Mouse (Mus musculus) spleen, adult 2 months (tissue): ENCODE results near the gene Fmn2. TPM values are rescaled to one million over a fixed set of nuclear protein-coding genes. Genes with fewer than 3 reads are reported as not detected.

Experiments used
- DNase-seq, 2 experiments: peaks; one replicate each; pipeline versions ENCODE4 v3.0.0 to v3.0.0-alpha.2; 2012 to 2021; ENCODE audit warnings: low spot score in 2 of 2, low read depth in 1 of 2
- H3K27ac ChIP-seq: fragments of 200-500 bp; 2 replicates; pipeline ENCODE4 v1.5.1; 2012; ENCODE audit warnings: low read length, inconsistent platforms; ENCODE audit not compliant: insufficient read depth
- H3K27me3 ChIP-seq: fragments of 200-500 bp; 2 replicates; pipeline ENCODE4 v1.6.1; 2012; ENCODE audit warnings: mild to moderate bottlenecking, moderate library complexity, low read length, inconsistent platforms; ENCODE audit not compliant: control insufficient read depth, insufficient read depth
- H3K36me3 ChIP-seq: fragments of 200-500 bp; 2 replicates; pipeline ENCODE4 v1.6.1; 2012; ENCODE audit warnings: mild to moderate bottlenecking, low read length, inconsistent platforms; ENCODE audit not compliant: control insufficient read depth, insufficient read depth
- H3K4me1 ChIP-seq: fragments of 200-500 bp; 2 replicates; pipeline ENCODE4 v1.6.1; 2011; ENCODE audit warnings: inconsistent platforms; ENCODE audit not compliant: control insufficient read depth, insufficient read depth, insufficient read length
- H3K4me3 ChIP-seq: fragments of 200-500 bp; 2 replicates; pipeline ENCODE4 v1.5.1; 2011; ENCODE audit warnings: mild to moderate bottlenecking, inconsistent platforms; ENCODE audit not compliant: insufficient read depth, insufficient read length; ENCODE audit errors: extremely low read depth
- CTCF ChIP-seq: fragments of 200-500 bp; IDR thresholded peaks from 2 replicates; pipeline ENCODE4 v1.5.1; 2011; ENCODE audit warnings: mild to moderate bottlenecking, inconsistent platforms; ENCODE audit not compliant: insufficient read depth, insufficient read length, insufficient replicate concordance; ENCODE audit errors: extremely low read depth
- POLR2A ChIP-seq: fragments of 200-500 bp; IDR thresholded peaks from 2 replicates; pipeline ENCODE4 v1.6.1; 2011; ENCODE audit warnings: low read depth, low read length, inconsistent platforms
- WGBS: fragments of 180-500 bp; shearing (Covaris S2); methylation state at CpG from one replicate; pipeline ENCODE4 v1.1.7; 2018; 5-methylcytosine and 5-hydroxymethylcytosine counted together
- polyA plus RNA-seq: library from polyadenylated mRNA; depleted of rRNA; stranded (reverse); fragments of >200 nt; gene quantifications from 2 replicates; pipeline ENCODE4 v1.2.3, GENCODE M21; 2012

The Fmn2 gene
- polyA plus RNA-seq, 1 experiment: 0.06 TPM

DNA sequence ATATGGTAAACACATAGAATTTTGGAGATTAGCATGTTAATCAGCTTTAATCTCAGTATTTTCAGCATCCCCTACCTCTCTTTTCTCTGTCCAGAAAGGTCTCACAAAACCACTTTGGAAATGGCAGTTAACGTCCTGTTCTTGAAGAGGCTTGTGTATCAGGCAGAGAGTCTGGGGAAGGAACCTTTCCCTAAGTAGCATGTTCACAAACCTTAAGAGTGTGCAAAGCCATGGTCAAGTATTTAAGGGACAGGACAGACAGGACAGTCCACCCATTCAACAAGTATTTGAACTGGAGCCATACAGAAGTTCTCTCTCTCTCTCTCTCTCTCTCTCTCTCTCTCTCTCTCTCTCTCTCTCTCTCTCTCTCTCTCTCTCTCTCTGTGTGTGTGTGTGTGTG, 614 bp upstream of the Fmn2 start:
- Histone ChIP-seq H3K36me3 (no peaks in the 10 kb centered on the region), H3K4me3 (no peak overlapping the region), H3K4me1 (peaks cover 3% of the 10 kb centered on the region), H3K27me3 (peaks cover 15% of the 10 kb centered on the region), H3K27ac (no peak overlapping the region)
- TF ChIP-seq CTCF (no peak), POLR2A (no peak)
- DNase-seq: no peak
- 77% methylated on average over 1 of the region's 1 CpGs for WGBS

DNA sequence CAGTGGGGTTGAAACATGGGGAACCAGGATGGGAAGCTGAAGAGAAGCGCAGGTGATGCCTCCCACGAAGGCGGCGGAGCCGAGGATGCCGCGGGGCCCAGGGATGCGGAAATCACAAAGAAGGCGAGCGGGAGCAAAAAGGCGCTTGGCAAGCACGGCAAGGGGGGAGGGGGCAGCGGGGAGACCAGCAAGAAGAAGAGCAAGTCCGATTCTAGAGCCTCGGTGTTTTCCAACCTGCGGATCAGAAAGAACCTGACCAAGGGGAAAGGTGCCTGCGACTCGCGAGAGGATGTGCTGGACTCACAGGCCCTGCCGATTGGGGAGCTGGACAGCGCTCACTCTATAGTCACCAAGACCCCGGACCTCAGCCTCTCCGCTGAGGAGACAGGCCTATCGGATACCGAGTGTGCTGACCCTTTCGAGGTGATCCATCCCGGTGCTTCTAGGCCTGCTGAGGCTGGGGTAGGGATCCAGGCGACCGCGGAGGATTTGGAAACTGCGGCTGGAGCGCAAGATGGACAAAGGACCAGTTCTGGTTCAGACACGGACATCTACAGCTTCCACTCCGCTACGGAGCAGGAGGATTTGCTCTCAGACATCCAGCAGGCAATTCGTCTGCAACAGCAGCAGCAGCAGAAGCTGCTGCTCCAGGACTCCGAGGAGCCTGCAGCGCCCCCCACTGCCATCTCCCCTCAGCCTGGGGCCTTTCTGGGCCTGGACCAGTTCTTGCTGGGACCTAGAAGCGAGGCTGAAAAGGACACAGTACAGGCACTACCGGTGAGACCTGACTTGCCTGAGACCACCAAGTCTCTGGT, 613 bp downstream of the Fmn2 start:
- peaks cover 3% of the 10 kb centered on the region for H3K4me1 ChIP-seq
- peak in 1 of 2 experiments; percentile 7 for DNase-seq
- H3K4me3 ChIP-seq: peak overlapping the region; percentile 44
- WGBS: 2% methylated on average over 40 of the region's 40 CpGs
- peaks cover 15% of the 10 kb centered on the region for H3K27me3 ChIP-seq
- TF ChIP-seq POLR2A (no peak), CTCF (no peak)
- no peak overlapping the region for H3K27ac ChIP-seq
- no peaks in the 10 kb centered on the region for H3K36me3 ChIP-seq

DNA sequence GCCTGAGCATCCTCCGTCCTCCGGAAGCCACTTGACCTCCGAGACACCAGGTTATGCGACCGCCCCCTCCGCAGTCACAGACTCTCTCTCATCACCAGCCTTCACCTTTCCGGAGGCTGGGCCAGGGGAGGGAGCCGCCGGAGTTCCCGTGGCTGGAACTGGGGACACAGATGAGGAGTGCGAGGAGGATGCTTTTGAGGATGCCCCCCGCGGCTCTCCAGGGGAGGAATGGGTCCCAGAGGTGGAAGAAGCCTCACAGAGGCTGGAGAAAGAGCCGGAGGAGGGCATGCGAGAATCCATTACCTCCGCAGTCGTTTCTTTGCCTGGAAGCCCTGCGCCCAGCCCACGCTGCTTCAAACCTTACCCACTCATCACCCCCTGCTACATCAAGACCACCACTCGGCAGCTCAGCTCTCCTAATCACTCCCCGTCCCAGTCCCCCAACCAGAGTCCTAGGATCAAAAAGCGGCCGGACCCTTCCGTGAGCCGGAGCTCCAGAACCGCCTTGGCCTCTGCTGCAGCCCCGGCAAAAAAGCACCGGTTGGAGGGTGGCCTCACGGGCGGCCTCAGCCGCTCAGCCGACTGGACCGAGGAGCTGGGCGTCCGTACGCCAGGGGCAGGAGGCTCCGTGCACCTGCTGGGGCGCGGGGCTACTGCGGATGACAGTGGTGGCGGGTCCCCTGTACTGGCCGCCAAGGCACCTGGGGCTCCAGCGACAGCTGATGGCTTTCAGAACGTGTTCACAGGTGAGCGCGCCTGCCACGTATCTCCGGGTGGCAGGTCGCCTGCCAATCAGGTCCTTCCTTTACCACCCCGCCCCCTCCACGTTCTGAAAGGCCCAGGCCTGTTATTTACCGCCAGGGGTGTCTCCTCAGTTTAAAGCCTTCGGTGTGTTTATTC, 1.5 kb downstream of the Fmn2 start:
- peak overlapping the region; percentile 44 for H3K4me3 ChIP-seq
- 4% methylated on average over 53 of the region's 53 CpGs for WGBS
- peak in 1 of 2 experiments; percentile 4 for DNase-seq

DNA sequence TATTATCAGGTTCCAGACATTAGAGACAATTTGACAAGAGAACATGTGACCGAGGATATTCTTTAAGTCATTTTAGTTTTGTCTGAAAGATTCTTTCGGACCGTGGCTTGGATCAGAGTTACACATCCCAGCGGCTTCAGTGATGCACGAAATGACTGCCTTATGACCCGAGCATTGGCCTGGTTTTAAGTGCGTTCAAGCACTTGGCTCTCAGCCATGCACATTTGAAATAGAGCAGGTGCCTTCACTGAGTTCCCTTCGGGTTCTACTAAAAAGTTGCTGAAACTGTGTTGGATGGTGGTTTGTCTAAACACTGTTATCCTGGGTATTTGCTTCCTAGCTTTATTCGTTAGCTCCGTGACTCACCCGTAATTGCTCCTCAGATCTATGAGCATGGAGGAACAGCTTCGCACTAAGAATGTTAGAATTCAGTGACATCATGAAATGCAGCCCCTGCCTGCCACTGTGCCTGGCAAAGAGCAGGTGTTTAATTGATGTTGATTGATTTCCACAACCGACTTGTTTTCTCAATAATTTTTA, 7.0 kb downstream of the Fmn2 start:
- H3K27me3 ChIP-seq: peaks cover 1% of the 10 kb centered on the region; the same call in 1 of the 2 replicates
- H3K4me3 ChIP-seq: no peak overlapping the region
- WGBS: 85% methylated on average over 13 of the region's 13 CpGs
- DNase-seq: no peak
- H3K36me3 ChIP-seq: no peaks in the 10 kb centered on the region
- no peak overlapping the region for H3K27ac ChIP-seq
- TF ChIP-seq CTCF (no peak), POLR2A (no peak)
- H3K4me1 ChIP-seq: no peaks in the 10 kb centered on the region

More for the DNA sequence above, 1.5 kb downstream of the Fmn2 start:
- H3K27ac ChIP-seq: no peak overlapping the region
- TF ChIP-seq CTCF (no peak), POLR2A (no peak)
- H3K4me1 ChIP-seq: peaks cover 3% of the 10 kb centered on the region
- no peaks in the 10 kb centered on the region for H3K36me3 ChIP-seq
- H3K27me3 ChIP-seq: peaks cover 15% of the 10 kb centered on the region

DNA sequence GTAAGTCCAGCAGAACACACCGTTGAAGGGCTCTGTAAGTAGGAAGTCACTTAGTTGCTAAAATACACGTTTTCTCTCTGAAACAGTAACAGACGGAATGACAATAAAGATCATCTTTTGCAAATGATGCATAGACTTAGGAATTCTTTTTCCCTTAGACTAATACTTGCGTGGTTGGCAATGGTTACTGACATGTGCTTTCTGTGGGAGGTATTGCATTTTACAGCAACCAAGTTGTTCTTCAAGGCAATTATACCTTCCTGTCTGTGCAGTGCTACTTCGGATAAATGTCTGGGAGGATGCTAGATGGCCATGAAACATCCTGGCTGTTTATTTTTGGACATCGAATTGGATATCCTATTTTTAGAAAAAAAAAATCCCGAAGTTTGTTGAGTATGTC, 11.8 kb downstream of the Fmn2 start:
- 86% methylated on average over 7 of the region's 7 CpGs for WGBS
- Histone ChIP-seq H3K27me3 (no peaks in the 10 kb centered on the region), H3K27ac (no peak overlapping the region), H3K4me3 (no peak overlapping the region), H3K36me3 (no peaks in the 10 kb centered on the region), H3K4me1 (no peaks in the 10 kb centered on the region)
- TF ChIP-seq CTCF (no peak), POLR2A (no peak)
- DNase-seq: no peak

DNA sequence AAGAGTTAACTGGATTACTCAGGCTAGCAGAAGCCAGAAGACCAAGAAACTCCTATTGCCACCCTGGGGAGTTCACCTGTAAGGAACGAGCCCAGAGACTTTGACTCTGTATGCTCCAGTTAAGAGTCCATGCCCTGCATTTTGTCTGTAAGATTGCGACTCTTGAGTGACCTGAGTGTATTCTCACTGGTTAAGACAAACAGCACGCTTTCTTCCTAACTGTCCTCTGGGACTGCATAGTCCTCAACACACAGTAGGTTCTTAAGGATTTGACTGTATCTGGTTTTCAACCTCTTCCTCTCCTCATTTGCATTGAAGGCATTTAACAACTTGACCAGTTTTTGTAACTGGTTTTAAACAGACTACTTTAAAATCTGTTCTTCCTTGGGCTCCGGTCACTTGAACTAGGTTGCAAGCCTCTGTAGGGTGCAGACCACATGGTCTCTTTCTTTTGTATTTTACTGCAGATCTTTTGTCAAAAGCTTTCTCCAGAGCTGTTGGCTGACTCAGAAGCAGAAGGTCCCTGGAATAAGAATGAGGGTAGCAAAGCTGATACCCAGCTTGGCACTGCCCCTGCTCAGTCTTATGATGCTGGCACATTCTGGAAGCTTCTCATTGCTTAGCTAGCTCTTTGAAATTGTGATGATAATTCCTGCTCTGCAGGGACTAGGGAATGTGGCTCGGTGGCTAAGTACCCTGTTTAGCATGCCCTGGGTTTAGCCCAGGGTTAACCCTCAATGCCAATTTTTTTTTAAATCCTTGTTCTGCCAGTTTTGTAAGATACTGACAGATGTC, 20.5 kb downstream of the Fmn2 start:
- WGBS: 89% methylated on average over 5 of the region's 5 CpGs
- H3K27me3 ChIP-seq: no peaks in the 10 kb centered on the region

More for the DNA sequence above, 20.5 kb downstream of the Fmn2 start:
- no peak for TF ChIP-seq CTCF
- TF ChIP-seq POLR2A: no peak
- Histone ChIP-seq H3K36me3 (no peaks in the 10 kb centered on the region), H3K4me1 (no peaks in the 10 kb centered on the region), H3K4me3 (no peak overlapping the region), H3K27ac (no peak overlapping the region)
- no peak for DNase-seq
